Mouse (Mus musculus) ZHBTc4 (cell line): ENCODE data around the gene Ahnak2.
"Not testable (repeated sequence)": the region's sequence is repeated elsewhere in the genome, so short reads cannot be mapped to it uniquely, and the experiment has no call there.

ENCODE experiments used
- DNase-seq: peaks from one replicate; pipeline ENCODE4 v3.0.0-alpha.2; 2011; ENCODE audit warnings: low read depth, low spot score

The Ahnak2 gene

GRCm38 (mm10) chr12:112821216-112821615 is 18.8 kb upstream of the Ahnak2 start:
- DNase-seq, result no peak

- peak; percentile 65 for DNase-seq
Measured at GRCm38 (mm10) chr12:112820401-112820999, 18.0 kb upstream of the Ahnak2 start.

- DNase-seq, result no peak
Measured at GRCm38 (mm10) chr12:112819057-112819662, 16.7 kb upstream of the Ahnak2 start.

GRCm38 (mm10) chr12:112816866-112817265 is 14.4 kb upstream of the Ahnak2 start:
- DNase-seq, result not testable (repeated sequence)

GRCm38 (mm10) chr12:112816294-112816693 is 13.8 kb upstream of the Ahnak2 start:
- peak; percentile 68 for DNase-seq

GRCm38 (mm10) chr12:112814682-112815470 is 12.4 kb upstream of the Ahnak2 start:
- DNase-seq, result no peak

GRCm38 (mm10) chr12:112813370-112813769 is 10.9 kb upstream of the Ahnak2 start:
- no peak for DNase-seq

- peak; percentile 42 for DNase-seq
Measured at GRCm38 (mm10) chr12:112810092-112810885, 7.8 kb upstream of the Ahnak2 start.

GRCm38 (mm10) chr12:112809641-112810040 is 7.2 kb upstream of the Ahnak2 start:
- DNase-seq, result no peak

GRCm38 (mm10) chr12:112808587-112809364 is 6.3 kb upstream of the Ahnak2 start, which contains the start of gene Clba1:
Gene Clba1, plus strand, starts transcription at chr12:112808937.
- DNase-seq, result peak; percentile 98

GRCm38 (mm10) chr12:112808212-112808586 is 5.7 kb upstream of the Ahnak2 start:
- no peak for DNase-seq

- DNase-seq, result no peak
Measured at GRCm38 (mm10) chr12:112807796-112808195, 5.3 kb upstream of the Ahnak2 start.

GRCm38 (mm10) chr12:112806044-112806443 is 3.6 kb upstream of the Ahnak2 start:
- no peak for DNase-seq

GRCm38 (mm10) chr12:112804046-112804445 is 1.6 kb upstream of the Ahnak2 start:
- DNase-seq, result no peak

- no peak for DNase-seq
Measured at GRCm38 (mm10) chr12:112802917-112803316, 460 bp upstream of the Ahnak2 start.

- DNase-seq, result peak; percentile 87
Measured at GRCm38 (mm10) chr12:112800476-112800875, 2.0 kb downstream of the Ahnak2 start.

- no peak for DNase-seq
Measured at GRCm38 (mm10) chr12:112799237-112799970, 3.1 kb downstream of the Ahnak2 start.

GRCm38 (mm10) chr12:112798716-112799115 is 3.7 kb downstream of the Ahnak2 start:
- no peak for DNase-seq

GRCm38 (mm10) chr12:112798332-112798681 is 4.2 kb downstream of the Ahnak2 start:
- no peak for DNase-seq

- no peak for DNase-seq
Measured at GRCm38 (mm10) chr12:112797672-112798331, 4.7 kb downstream of the Ahnak2 start.
